Mouse (Mus musculus) brain, adult 2 months (tissue): Measurements from ENCODE around the gene Nfkbid.
A peak's percentile ranks its signal among the peaks of the same experiment; 100 is the strongest.

ENCODE experiments used
- DNase-seq: peaks from one replicate; pipeline ENCODE4 v3.0.0; 2011; ENCODE audit warnings: low read depth, low spot score

The Nfkbid gene

DNA sequence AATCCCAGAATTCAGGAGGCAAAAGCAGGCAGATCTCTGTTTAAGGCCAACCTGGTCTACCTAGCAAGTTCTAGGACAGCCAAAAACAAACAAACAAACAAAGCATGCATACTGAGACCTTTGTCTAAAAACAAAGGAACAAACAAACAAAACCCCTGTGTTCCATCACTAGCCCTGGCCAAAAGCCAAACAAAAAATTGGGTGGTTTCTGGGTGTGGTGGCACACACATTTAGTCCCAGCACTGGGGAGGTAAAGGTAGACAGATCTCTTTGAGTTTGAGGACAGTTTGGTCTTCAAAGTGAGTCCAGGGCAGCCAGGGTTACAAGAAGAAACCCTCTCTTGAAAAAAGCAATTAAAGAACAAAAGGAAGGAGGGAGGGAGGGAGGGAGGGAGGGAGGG is 7.8 kb downstream of the Nfkbid start:
- no peak for DNase-seq

DNA sequence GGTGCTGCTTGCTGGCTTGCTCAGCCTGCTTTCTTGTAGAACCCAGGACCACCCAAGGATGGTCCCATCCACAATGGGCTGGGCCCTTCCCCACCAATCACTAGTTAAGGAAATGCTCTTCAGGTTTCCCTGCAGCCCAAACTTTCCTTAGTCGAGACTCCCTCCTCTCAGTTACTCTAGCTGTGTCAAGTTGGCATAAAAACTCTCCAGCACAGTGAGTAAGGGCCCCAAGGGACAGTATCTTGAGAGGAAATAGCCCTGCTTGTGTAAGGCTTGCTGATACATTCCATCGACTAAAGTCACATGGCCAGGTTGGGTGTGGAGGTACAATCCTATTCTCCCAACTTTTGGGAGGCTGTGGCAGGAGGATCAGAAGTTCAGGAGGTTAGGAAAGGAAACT is 8.7 kb downstream of the Nfkbid start:
- no peak for DNase-seq

DNA sequence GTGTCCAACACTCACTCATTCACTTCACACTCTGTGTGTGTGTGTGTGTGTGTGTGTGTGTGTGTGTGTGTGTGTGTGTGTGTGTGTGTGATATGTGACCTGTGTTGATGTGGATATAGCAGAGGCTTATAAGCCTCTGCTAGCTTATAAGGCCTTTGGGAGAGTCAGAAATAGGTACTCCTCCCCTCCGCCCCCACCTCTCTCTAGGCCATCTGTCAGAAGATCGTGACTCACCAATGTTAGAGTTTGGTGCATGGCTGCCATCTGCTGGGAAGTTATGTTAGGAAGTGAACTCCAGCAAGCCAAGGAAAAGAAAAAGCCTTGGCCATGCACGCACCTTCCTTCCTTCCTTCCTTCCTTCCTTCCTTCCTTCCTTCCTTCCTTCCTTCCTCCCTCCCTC is 10.3 kb downstream of the Nfkbid start:
- peak; percentile 98 for DNase-seq

DNA sequence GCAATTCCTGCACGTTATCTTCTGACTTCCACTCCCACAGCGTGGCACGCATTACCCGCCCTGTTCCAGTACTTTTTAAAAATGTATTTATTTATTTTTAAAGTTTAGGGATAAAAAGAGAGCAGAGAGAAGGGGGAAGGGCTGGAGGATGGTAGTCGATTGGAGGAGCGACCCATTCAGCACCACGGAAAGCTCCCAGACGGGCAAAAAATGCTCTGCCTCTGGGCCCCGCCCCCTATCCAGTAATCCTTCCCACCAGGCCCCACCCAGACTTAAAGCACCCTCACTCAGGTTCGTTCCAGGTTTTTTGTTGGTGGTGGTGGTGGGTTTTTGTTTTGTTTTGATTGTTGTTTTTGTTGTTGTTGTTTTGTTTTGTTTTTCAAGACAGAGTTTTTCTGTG is 12.7 kb downstream of the Nfkbid start:
- DNase-seq = no peak

DNA sequence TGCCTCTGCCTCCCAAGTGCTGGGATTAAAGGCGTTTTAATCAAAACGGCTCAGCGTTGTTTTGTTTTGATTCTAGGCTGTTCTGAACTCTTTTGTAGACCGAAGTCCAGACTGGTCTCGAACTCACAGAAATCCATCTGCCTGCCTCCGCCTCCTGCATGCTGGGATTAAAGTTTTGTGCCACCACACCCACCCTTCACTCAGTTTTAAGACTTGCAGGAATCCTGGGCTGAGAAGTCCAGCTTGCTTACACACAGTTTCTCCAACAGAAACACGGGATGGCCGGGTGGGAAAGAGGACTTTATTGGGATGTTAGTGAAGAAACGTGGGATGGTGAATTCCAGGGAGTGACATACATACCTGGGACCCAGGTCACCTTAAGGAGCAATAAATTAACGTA is 13.2 kb downstream of the Nfkbid start:
- DNase-seq = no peak

- no peak for DNase-seq
Observed at GRCm38 (mm10) chr7:30435156-30435555, 13.6 kb downstream of the Nfkbid start.

DNA sequence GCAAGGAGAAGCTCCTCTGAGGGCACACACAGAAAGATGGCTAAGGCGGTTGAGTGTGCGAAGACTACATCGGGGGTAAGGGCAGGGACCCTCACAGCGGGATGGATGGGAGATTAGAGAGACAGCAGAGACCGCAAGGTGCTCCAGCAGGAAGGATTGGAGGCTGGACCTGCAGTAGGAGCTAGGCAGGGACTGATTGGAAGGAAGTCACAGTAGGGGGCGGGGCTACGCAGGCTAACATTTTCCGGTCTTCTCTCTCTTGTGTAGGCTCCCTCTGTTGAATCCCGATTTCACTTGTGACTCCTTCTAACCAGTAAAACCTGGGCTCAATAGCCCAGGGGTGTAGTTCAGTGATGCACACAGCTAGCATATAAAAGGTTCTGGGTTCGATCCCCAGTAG is 15.3 kb downstream of the Nfkbid start:
- no peak for DNase-seq

DNA sequence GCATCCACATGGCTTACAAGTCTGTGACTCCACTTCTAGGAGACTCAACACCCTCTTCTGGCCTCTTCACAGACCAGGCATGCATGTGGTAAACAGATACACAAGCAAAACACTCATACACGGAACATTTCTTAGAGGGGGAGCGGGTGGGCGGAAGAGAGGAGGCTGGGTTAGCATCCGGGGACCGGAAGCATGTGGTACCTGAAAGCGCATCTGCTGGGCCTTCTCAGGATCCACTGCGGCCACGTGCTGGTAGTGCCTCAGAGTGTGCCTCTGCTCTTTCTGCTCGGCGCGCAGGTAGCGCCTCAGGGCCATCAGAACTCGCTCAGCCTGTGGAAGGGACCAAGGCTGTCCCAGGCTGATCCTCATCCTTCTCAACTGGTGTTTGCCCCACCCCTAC is 18.2 kb downstream of the Nfkbid start:
- no peak for DNase-seq

DNA sequence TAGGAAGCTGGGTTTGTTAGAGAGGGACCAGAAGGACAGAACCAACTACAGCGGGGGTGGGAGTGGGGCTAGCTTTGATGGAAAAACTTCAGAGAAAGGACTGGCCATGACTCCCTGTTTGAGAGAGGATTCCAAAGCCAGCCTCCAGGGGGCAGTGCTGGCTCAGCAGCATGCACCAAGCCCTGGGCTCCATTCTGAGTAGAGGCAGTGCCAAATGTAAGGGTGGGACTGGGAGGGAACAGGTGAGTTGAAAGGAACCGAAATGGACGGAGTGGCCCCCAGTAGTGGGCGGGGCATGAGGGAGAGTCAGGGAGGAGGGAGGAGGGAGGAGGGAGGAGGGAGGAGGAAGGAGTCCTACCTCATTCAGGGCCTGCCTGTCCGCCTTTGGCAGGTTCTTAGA is 19.2 kb downstream of the Nfkbid start:
- peak; percentile 77 for DNase-seq

- peak; percentile 67 for DNase-seq
Observed at GRCm38 (mm10) chr7:30443696-30444095, 22.2 kb downstream of the Nfkbid start.

GRCm38 (mm10) chr7:30444154-30444970 is 22.8 kb downstream of the Nfkbid start:
- peak; percentile 92 for DNase-seq

GRCm38 (mm10) chr7:30444971-30445751 is 23.6 kb downstream of the Nfkbid start, which contains the start of gene Aplp1:
TSS of gene Aplp1 (minus strand) at chr7:30445535.
- peak; percentile 88 for DNase-seq

GRCm38 (mm10) chr7:30450241-30450640 is 28.7 kb downstream of the Nfkbid start:
- DNase-seq = no peak

DNA sequence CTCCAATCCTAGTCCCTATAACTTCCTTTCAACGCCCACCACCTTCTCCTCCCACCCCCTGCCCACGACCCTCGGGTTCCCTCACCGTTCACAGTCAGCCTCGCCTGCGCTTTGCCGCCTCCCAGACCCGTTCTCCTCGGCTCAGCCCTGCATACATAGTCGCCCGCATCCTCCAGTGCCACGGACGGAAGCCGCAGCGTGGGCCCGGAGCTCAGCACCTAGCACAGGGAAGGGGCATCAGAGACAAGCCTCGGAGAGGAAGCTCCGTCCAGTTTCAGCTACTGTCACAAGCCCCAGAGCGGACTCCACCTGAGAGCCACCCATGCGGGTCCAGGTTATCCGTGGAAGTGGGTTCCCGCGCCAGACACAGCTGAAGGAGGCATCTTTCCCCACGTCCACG is 31.8 kb downstream of the Nfkbid start:
- DNase-seq = no peak

DNA sequence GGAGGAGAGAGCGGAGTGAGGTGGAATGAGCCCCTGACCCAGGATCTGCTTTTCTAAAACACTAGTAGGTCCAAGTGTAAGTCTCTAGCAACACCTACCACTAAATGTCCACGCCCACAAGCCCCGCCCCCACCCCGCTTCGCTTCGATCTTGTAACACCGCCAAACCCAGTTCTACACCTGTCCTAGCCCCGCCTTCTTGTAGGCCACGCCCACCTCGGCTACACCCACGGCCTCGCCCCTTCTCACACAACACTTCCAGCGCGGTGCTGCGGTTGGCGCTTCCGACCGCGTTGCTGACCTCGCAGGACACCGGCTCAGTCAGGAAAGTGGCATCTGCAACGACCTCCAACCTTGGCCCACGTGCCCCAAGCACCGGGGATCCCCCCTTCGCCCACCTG is 32.2 kb downstream of the Nfkbid start:
- DNase-seq = no peak

GRCm38 (mm10) chr7:30454259-30454658 is 32.7 kb downstream of the Nfkbid start:
- no peak for DNase-seq

- DNase-seq = no peak
Observed at GRCm38 (mm10) chr7:30456487-30456886, 35.0 kb downstream of the Nfkbid start.

DNA sequence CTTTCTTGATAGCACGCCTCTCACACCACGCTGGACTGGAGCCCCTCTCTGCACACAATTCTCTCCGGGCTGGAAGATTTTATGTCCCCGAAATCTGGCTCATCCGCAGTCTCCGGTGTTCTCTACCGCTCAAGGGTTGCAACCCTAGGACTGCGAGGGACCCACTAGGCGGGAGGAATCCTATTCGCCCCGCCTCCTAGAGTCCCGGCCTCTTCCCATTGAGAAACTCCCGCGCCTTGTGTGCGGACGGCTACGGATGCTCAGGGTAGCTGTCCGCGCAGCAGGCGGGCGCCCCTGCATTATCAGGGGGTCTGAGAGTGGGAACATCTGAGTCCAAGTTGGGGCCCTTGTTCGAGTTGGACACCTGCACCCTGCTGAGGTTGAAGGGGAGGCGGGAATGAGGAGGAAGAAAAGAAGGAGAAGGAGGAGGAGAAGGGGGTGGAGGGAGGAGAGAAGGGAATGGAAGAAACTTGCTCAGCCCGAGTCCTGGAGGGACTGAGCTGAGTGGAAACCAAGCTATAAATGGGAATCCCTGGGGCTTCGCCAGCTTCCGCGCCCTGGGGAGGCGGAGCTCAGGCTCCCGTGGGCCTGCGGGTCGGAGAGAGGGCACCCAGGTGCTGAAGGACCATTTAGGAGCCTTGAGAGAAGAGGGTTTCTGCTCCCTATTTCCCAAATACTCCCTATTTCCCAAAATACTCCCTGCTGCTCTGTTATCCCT is 35.5 kb downstream of the Nfkbid start:
- peak; percentile 36 for DNase-seq

- peak; percentile 73 for DNase-seq
Observed at GRCm38 (mm10) chr7:30457629-30458330, 36.2 kb downstream of the Nfkbid start, which contains the start of the genes Kirrel2 and Nphs1. TSS of gene Kirrel2 (minus strand) at chr7:30457690. TSS of gene Nphs1 (plus strand) at chr7:30458315.

- DNase-seq = no peak
Observed at GRCm38 (mm10) chr7:30459484-30459883, 38.0 kb downstream of the Nfkbid start.

- DNase-seq = no peak
Observed at GRCm38 (mm10) chr7:30463568-30463967, 42.0 kb downstream of the Nfkbid start.
